Mouse (Mus musculus) midbrain, embryonic 13.5 days (tissue): Measurements from ENCODE around the gene Cldn10. TPM values are rescaled to one million over a fixed set of nuclear protein-coding genes. Genes with fewer than 3 reads are reported as not detected.

ENCODE experiments used
- ATAC-seq: fragments of 200-750 bp; cut with Nextera tagmentation; 2 replicates; pipeline ENCODE4 v1.8.0; 2017; ENCODE audit warnings: mild to moderate bottlenecking, moderate TSS enrichment, moderate library complexity
- H3K27ac ChIP-seq: fragments of 300-500 bp; sonication (generic); 2 replicates; pipeline ENCODE4 v1.5.1; 2015; ENCODE audit warnings: inconsistent platforms, mild to moderate bottlenecking, moderate library complexity
- H3K27me3 ChIP-seq: fragments of 300-500 bp; sonication (generic); 2 replicates; pipeline ENCODE4 v1.6.1; 2015; ENCODE audit warnings: mild to moderate bottlenecking, inconsistent platforms
- H3K36me3 ChIP-seq: fragments of 300-500 bp; sonication (generic); 2 replicates; pipeline ENCODE4 v1.6.1; 2015; ENCODE audit warnings: mild to moderate bottlenecking, inconsistent platforms
- H3K4me1 ChIP-seq: fragments of 300-500 bp; sonication (generic); replicated peaks from 2 replicates; pipeline ENCODE4 v1.6.1; 2015; ENCODE audit warnings: inconsistent platforms
- H3K4me2 ChIP-seq: fragments of 300-500 bp; sonication (generic); replicated peaks from 2 replicates; pipeline ENCODE4 v1.6.1; 2015; ENCODE audit warnings: moderate library complexity, mild to moderate bottlenecking, inconsistent platforms
- H3K4me3 ChIP-seq: fragments of 300-500 bp; sonication (generic); replicated peaks from 2 replicates; pipeline ENCODE4 v1.5.1; 2015; ENCODE audit warnings: mild to moderate bottlenecking, inconsistent platforms
- H3K9ac ChIP-seq: fragments of 300-500 bp; sonication (generic); replicated peaks from 2 replicates; pipeline ENCODE4 v1.6.1; 2015; ENCODE audit warnings: mild to moderate bottlenecking, inconsistent platforms
- H3K9me3 ChIP-seq: fragments of 300-500 bp; sonication (generic); 2 replicates; pipeline ENCODE4 v1.6.1; 2016; ENCODE audit warnings: mild to moderate bottlenecking, inconsistent platforms
- WGBS: fragments of 180-500 bp; shearing (Covaris S2); methylation state at CpG from one replicate; pipeline ENCODE4 v1.1.7; 2015; 5-methylcytosine and 5-hydroxymethylcytosine counted together
- polyA plus RNA-seq: library from polyadenylated mRNA; unstranded; fragments of >200 nt; fragmentation: Nextera tagmentation; extraction: Ambion mirVana; gene quantifications from 2 replicates; pipeline ENCODE4 v1.2.1, GENCODE M21; 2015

Gene Cldn10
- polyA plus RNA-seq, 1 experiment from 2014 or later, result 1.0 TPM

DNA sequence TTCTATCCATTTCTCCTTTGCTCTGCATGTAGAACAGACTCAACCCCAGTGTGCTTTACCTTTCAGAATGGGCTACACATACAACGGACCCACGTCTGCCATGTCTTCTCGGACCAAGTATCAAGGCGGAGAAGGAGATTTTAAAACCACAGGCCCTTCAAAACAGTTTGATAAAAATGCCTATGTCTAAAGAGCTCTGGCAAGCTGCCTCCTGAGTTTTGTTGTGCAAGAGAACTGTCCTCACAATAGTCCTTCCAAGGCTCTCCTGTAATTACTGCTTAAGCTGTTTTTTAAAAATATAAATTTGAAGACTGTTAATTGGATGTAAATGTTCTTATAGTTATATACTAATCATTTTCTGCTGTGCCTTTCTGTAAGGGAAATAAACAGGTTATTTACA is 86.4 kb downstream of the Cldn10 start:
- H3K9me3 ChIP-seq, result no peaks in the 10 kb centered on the region
- no peak for ATAC-seq
- peaks cover 71% of the 10 kb centered on the region for H3K36me3 ChIP-seq
- H3K9ac ChIP-seq, result no peak overlapping the region
- no peaks in the 10 kb centered on the region for H3K4me1 ChIP-seq
- no peak overlapping the region for H3K4me2 ChIP-seq
- H3K27ac ChIP-seq, result no peak overlapping the region
- 97% methylated on average over 4 of the region's 4 CpGs for WGBS
- H3K4me3 ChIP-seq, result no peak overlapping the region
- no peaks in the 10 kb centered on the region for H3K27me3 ChIP-seq

GRCm38 (mm10) chr14:118874786-118875415 is 87.2 kb downstream of the Cldn10 start:
- Histone ChIP-seq H3K4me1 (no peaks in the 10 kb centered on the region), H3K9ac (no peak overlapping the region), H3K36me3 (peaks cover 79% of the 10 kb centered on the region), H3K27me3 (no peaks in the 10 kb centered on the region), H3K27ac (no peak overlapping the region), H3K9me3 (no peaks in the 10 kb centered on the region), H3K4me2 (no peak overlapping the region), H3K4me3 (no peak overlapping the region)
- ATAC-seq, result no peak
- WGBS, result 85% methylated on average over 10 of the region's 10 CpGs

DNA sequence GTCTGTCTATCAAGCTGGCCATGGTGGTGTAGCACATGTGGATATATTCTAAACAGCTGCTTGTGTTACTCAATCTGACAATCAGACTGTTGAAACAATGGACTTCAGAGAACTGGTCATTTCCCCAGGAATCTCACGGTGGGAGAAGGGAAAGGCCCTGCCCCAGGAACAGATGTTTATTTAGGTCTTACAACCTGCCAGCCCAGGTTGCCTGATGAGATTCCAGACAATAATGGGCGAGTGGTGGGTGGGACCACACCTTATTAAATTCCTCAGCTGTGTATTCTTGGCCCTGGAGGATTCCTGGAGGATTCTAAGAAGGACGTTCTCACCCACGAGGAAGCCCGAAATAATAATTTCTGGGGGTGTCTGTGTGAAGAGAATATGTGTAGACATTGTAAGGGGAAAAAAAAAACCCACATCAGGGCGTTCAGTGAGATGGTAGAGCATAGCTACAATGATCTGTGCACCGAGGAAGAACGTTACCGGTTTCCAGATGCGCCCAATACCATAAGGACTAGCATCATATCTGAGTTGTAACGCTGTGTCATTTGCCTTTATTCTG is 90.7 kb downstream of the Cldn10 start:
- 90% methylated on average over 11 of the region's 11 CpGs for WGBS
- H3K9me3 ChIP-seq, result no peaks in the 10 kb centered on the region
- peaks cover 84% of the 10 kb centered on the region for H3K36me3 ChIP-seq
- no peak overlapping the region for H3K4me2 ChIP-seq
- H3K4me1 ChIP-seq, result no peaks in the 10 kb centered on the region
- H3K27ac ChIP-seq, result no peak overlapping the region
- H3K4me3 ChIP-seq, result no peak overlapping the region
- ATAC-seq, result no peak
- H3K9ac ChIP-seq, result no peak overlapping the region
- no peaks in the 10 kb centered on the region for H3K27me3 ChIP-seq

- no peak for ATAC-seq
- H3K4me2 ChIP-seq, result no peak overlapping the region
- H3K27me3 ChIP-seq, result no peaks in the 10 kb centered on the region
- H3K4me1 ChIP-seq, result no peaks in the 10 kb centered on the region
- H3K9me3 ChIP-seq, result no peaks in the 10 kb centered on the region
- H3K4me3 ChIP-seq, result no peak overlapping the region
- H3K9ac ChIP-seq, result no peak overlapping the region
- whole genome bisulfite sequencing, result 85% methylated on average over 10 of the region's 10 CpGs
- H3K27ac ChIP-seq, result no peak overlapping the region
- peaks cover 87% of the 10 kb centered on the region for H3K36me3 ChIP-seq
Measured at GRCm38 (mm10) chr14:118880696-118881095, 93.0 kb downstream of the Cldn10 start.

DNA sequence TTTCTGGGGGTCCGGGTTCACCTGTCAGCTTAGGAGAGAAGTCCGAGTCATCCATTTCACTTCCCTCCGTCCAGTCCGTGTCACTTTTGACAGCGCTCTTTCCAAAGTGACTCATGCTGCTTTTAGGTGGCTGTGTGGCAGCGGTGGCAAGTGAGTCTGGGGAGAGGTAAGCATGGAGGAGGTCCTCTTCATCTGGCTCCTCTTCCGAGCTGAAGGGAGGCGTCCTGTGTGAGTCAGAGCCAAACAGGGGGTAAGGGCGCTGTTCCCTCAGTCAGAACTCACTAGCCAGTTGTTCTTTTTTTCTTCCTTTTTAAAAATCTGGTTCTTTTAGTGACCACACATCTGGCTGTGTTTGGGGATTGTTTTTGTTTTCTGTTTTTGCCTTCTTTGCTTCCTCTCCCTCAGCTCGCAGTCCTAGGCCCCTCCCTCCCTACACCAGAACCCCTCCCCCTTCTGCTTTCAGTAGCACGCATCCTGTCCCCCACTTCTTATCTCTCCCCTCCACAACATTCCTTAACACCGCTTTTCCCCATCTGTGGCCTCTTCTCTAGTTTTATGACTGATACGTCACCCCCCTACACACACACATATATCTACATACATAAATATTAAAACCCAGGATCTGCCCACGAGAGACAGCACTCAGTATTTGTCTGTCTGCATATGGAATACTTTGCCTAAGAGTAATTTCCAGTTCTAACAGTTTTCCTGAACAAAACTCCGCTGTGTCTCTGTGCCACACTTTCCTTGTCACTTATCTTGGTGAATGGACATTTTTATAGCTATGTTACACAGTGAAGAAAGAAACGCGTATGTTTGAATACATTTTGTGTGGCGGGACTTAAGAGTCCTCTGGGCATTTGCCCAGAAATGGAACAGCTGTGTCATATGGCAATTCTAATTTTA is 95.9 kb downstream of the Cldn10 start:
- Histone ChIP-seq H3K27ac (no peak overlapping the region), H3K4me2 (no peak overlapping the region), H3K4me1 (no peaks in the 10 kb centered on the region), H3K27me3 (no peaks in the 10 kb centered on the region), H3K9ac (no peak overlapping the region), H3K36me3 (peaks cover 94% of the 10 kb centered on the region), H3K4me3 (no peak overlapping the region), H3K9me3 (no peaks in the 10 kb centered on the region)
- 86% methylated on average over 18 of the region's 18 CpGs for WGBS
- no peak for ATAC-seq

- H3K27me3 ChIP-seq, result no peaks in the 10 kb centered on the region
- WGBS, result 86% methylated on average over 7 of the region's 7 CpGs
- peaks cover 94% of the 10 kb centered on the region for H3K36me3 ChIP-seq
- H3K9me3 ChIP-seq, result no peaks in the 10 kb centered on the region
- no peak overlapping the region for H3K4me3 ChIP-seq
- no peak for ATAC-seq
- H3K4me1 ChIP-seq, result no peaks in the 10 kb centered on the region
- no peak overlapping the region for H3K27ac ChIP-seq
- no peak overlapping the region for H3K4me2 ChIP-seq
- no peak overlapping the region for H3K9ac ChIP-seq
Measured at GRCm38 (mm10) chr14:118884250-118884556, 96.5 kb downstream of the Cldn10 start.

GRCm38 (mm10) chr14:118890101-118890500 is 102.4 kb downstream of the Cldn10 start:
- H3K4me2 ChIP-seq, result no peak overlapping the region
- no peak overlapping the region for H3K4me3 ChIP-seq
- H3K27me3 ChIP-seq, result no peaks in the 10 kb centered on the region
- no peak for ATAC-seq
- no peaks in the 10 kb centered on the region for H3K9me3 ChIP-seq
- no peak overlapping the region for H3K27ac ChIP-seq
- WGBS, result 92% methylated on average over 4 of the region's 4 CpGs
- H3K4me1 ChIP-seq, result no peaks in the 10 kb centered on the region
- H3K36me3 ChIP-seq, result peaks cover 89% of the 10 kb centered on the region
- H3K9ac ChIP-seq, result no peak overlapping the region

DNA sequence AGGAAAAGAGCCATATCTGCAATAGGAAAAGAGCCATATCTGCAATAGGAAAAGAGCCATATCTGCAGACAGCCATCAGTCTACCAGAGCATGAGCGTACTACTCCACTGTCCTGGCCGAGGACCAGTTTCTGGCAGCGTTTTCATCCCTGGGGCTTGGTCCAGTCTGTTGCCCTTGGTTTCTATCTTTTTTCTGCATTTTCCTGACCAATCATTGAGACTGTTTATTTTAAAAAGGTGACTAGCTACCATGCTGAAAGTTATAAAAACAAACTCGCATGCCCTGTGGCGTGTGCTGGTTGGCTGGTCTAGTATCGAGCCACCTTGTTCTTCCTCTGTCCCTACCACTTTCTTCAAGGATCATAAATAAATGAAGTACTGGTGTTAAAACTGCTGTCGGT is 107.5 kb downstream of the Cldn10 start:
- ATAC-seq, result no peak
- WGBS, result 98% methylated on average over 7 of the region's 7 CpGs
- no peak overlapping the region for H3K4me3 ChIP-seq
- no peak overlapping the region for H3K9ac ChIP-seq
- no peaks in the 10 kb centered on the region for H3K4me1 ChIP-seq
- H3K4me2 ChIP-seq, result no peak overlapping the region
- no peak overlapping the region for H3K27ac ChIP-seq
- H3K27me3 ChIP-seq, result no peaks in the 10 kb centered on the region
- peaks cover 90% of the 10 kb centered on the region for H3K36me3 ChIP-seq
- H3K9me3 ChIP-seq, result no peaks in the 10 kb centered on the region

DNA sequence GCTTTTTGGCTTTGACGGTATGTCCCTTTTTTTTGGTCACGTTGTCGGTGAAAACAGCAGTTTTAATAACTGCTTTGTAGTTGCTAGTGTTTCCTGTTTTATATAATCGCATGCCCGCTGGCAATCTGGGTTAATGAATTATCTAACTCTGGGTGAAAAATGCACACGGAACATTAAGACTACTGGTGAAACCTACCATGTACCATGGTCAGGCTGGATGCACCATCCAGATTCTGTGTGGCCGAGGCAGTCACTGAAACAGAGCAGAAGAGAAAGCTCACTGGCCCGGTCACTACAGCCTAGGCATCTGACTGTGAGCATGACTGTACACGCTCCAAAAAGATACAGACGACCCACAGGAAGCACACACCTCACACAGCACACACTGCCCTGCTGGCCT is 107.9 kb downstream of the Cldn10 start:
- peaks cover 93% of the 10 kb centered on the region for H3K36me3 ChIP-seq

DNA sequence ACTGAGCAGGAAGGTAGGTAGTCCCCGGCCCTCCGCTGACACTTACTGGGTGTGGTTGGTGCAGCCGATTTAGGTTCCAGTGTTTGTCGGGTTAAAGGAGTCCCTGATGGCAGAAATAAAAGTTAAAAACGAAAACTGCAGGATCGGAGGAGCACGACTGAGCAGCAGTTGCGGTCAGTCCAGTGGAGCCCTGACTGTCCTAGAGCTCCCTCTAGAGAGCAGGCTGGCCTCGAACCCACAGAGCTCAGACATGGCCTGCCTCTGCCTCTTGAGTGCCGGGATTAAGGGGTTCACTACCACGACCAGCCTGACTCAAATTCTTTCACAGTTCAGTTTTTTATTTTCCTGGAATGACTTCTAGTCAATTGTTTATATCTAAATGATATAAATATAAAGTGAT is 112.2 kb downstream of the Cldn10 start:
- peaks cover 96% of the 10 kb centered on the region for H3K36me3 ChIP-seq
- no peak overlapping the region for H3K4me3 ChIP-seq
- ATAC-seq, result no peak
- WGBS, result 87% methylated on average over 11 of the region's 11 CpGs
- no peak overlapping the region for H3K27ac ChIP-seq
- no peaks in the 10 kb centered on the region for H3K27me3 ChIP-seq
- H3K9me3 ChIP-seq, result no peaks in the 10 kb centered on the region
- 0 out of 2 replicates have a peak, but pooled peaks cover 4% of the 10 kb centered on the region for H3K4me1 ChIP-seq
- H3K4me2 ChIP-seq, result no peak overlapping the region
- H3K9ac ChIP-seq, result no peak overlapping the region

More for the DNA sequence above, 107.9 kb downstream of the Cldn10 start:
- Histone ChIP-seq H3K4me1 (no peaks in the 10 kb centered on the region), H3K27ac (no peak overlapping the region), H3K9ac (no peak overlapping the region), H3K27me3 (no peaks in the 10 kb centered on the region), H3K4me2 (no peak overlapping the region), H3K9me3 (no peaks in the 10 kb centered on the region), H3K4me3 (no peak overlapping the region)
- ATAC-seq, result no peak
- 97% methylated on average over 10 of the region's 10 CpGs for WGBS

DNA sequence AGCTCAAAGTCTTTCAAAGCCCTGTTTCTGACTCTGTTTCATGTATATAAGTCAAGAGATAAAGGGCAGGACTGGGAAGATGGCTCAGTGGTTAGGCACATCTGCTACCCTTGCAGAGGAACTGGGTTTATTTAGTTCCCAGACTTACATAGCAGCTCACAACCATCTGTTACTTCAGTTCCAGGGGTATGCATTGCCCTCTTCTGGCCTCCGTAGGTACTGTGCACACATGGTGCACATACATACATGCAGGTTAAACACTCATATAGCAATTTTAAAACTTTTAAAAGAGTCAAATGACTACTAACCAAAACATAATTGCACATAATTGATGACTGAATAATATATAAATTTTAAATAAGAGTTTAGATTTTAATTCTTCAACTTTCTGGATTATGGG is 113.2 kb downstream of the Cldn10 start:
- WGBS, result 95% methylated on average over 1 of the region's 1 CpGs
- Histone ChIP-seq H3K9ac (no peak overlapping the region), H3K4me1 (0 out of 2 replicates have a peak, but pooled peaks cover 4% of the 10 kb centered on the region), H3K27me3 (no peaks in the 10 kb centered on the region), H3K27ac (no peak overlapping the region), H3K4me2 (no peak overlapping the region), H3K4me3 (no peak overlapping the region), H3K36me3 (peaks cover 91% of the 10 kb centered on the region), H3K9me3 (no peaks in the 10 kb centered on the region)
- ATAC-seq, result no peak

GRCm38 (mm10) chr14:118903397-118903796 is 115.7 kb downstream of the Cldn10 start:
- no peak overlapping the region for H3K27ac ChIP-seq
- peaks cover 91% of the 10 kb centered on the region for H3K36me3 ChIP-seq
- no peak overlapping the region for H3K4me2 ChIP-seq
- H3K27me3 ChIP-seq, result no peaks in the 10 kb centered on the region
- H3K4me3 ChIP-seq, result no peak overlapping the region
- H3K4me1 ChIP-seq, result 0 out of 2 replicates have a peak, but pooled peaks cover 4% of the 10 kb centered on the region
- no peak for ATAC-seq
- WGBS, result 94% methylated on average over 3 of the region's 3 CpGs
- no peak overlapping the region for H3K9ac ChIP-seq
- H3K9me3 ChIP-seq, result no peaks in the 10 kb centered on the region
